Mouse (Mus musculus) adrenal gland, adult (tissue): ENCODE data around the gene Olfr780.
"Not testable (repeated sequence)": the region's sequence is repeated elsewhere in the genome, so short reads cannot be mapped to it uniquely, and the experiment has no call there.

ENCODE experiments used
- DNase-seq, 2 experiments: peaks; one replicate each; pipeline ENCODE4 v3.0.0; 2022 to 2023; ENCODE audit warnings: low spot score in 1 of 2; ENCODE audit not compliant: inconsistent age in 2 of 2

Olfr780 gene

DNA sequence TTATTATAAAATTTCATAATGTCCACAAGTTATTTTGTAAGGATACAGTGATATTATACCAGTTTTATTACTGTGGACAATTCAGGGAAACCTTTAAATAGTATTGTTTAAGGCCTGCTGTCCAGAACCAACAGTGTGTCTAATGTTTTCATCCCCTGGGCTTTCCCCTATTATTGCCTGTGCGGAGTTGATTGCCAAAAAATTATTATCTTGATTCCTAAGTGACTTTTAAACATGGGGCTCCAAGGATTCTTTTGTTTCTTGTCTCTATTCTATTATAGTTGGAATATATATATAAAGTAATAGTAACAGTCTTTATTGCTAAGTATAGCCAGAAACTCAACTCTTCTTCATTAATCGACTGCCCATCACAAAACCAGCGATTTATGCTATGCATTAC, at the start of gene Olfr780:
Olfr780 (plus strand) TSS at position 301 of the 400 bp plus-strand sequence.
- no peak for DNase-seq

DNA sequence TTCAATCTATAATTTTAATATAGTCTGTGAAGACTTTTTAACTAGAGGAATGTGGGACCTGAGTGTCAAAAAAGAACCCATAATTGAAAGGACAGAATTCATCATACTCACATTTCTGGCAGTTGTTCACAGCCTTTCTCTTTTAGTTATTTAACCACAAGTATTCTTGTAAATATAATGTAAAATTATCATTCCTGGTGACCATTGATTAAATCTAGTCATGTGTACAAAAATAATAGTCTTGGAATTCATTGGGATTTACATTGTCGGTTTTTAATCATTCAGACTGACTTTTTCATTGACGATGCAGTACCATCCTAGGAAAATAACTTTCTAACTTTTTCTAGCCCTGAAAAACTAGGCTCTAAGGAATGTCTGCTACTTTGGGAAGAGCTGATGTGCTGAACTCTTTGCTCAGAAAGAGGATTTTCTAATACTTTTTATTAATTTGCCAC, 46.8 kb upstream of the Olfr780 start, which contains the start of gene Olfr777:
Olfr777 (minus strand) TSS at position 405 of the 455 bp plus-strand sequence.
- no peak for DNase-seq

DNA sequence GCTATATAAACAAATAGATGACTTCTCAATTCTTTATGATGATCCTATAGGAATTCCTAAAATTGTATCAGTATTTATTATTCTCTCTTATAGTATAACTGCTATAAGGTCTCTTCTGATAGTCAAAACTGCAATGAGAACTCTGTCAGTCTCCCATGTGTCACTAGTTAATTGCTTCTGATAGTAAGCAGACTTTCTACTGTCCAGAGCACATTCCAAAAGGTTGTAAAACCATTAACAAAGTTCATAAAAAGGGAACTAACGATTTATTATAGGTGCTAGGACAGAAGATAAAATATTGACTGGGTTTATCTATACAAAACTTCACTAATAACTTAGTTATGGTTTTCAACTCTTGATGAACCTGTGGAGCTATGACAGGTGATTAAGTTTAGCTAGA, 4.9 kb upstream of the Olfr780 start:
- not testable (repeated sequence) for DNase-seq

DNA sequence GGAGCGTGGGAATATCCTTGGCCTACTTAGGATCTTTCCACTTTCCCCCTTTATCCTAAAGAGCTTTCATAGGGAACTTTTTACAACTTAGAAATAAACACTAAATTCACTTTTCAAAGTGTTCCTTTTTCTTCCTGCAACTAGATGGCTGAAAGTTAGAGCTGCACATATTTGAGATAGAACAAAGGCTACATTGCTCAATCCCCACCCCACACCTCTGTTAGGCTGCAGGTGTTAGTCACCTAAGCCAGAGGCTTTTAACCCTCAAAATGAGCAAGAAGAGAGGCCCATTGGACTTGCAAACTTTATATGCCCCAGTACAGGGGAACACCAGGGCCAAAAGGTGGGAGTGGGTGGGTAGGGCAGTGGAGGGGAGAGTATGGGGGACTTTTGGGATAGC, 4.4 kb upstream of the Olfr780 start:
- not testable (repeated sequence) for DNase-seq

DNA sequence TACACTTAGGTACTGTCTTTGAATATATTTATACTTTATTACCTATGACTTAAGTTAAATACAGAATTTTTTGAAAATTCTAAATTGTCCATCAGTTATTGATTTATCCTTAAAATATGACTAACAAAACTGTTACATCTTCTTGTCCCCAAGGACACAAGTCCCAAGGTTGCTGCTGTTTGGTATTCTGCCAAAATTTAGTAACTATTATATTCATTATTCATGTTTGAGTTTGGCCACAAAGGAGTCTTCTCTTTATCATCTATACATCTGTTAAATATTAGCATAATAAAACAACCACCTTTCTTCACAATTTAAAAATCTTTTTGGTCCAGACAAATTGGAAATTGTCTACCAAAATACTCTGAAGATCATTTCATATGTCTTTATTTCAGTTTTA, 10.6 kb downstream of the Olfr780 start, which contains the start of gene Olfr781:
Olfr781 (plus strand) TSS at position 301 of the 400 bp plus-strand sequence.
- DNase-seq: peak in 1 of 2 experiments; percentile 15

DNA sequence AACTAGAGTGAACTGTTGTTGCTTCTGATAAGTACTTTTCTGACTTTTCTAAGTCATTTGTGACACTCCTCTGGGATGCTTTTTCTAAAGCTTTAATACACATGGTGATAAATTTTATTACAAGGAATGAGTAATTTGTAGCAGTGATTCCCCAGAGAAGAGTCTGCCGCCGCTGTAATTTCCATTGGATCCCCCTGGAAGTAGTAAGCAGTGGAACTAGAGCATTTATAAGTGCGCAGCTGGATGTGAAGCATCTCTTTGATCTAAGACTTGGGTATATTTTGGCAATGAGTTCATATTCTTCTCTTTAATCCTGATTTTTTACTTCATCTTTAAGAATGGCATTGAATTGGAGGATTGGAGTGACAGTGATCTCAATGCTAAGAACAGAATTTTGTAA, 30.6 kb downstream of the Olfr780 start, which contains the start of gene Olfr782:
Olfr782 (plus strand) TSS at position 301 of the 400 bp plus-strand sequence.
- DNase-seq: no peak

DNA sequence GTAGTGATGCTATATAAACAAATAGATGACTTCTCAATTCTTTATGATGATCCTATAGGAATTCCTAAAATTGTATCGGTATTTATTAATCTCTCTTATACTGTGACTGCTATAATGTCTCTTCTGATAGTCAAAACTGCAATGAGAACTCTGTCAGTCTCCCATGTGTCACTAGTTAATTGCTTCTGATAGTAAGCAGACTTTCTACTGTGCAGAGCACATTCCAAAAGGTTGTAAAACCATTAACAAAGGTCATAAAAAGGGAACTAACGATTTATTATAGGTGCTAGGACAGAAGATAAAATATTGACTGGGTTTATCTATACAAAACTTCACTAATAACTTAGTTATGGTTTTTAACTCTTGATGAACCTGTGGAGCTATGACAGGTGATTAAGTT, 34.6 kb downstream of the Olfr780 start:
- DNase-seq: not testable (repeated sequence)

DNA sequence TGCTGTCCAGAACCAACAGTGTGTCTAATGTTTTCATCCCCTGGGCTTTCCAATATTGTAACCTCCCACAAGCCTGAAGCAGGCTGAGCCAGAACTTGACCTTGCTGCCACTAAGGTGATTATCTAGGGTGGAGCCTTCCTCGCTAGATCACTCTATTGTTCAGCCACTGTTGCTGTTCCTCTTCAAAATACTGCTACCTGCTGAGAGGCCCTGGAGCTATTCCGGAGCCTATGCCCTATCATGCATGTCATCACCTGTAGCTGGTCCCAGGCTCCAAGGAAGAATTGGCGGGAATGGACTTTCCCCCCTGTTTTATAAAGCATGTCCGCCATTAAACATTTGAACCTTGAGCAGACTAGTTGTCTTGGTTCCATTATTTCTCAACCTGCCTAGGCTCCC, 38.6 kb downstream of the Olfr780 start:
- DNase-seq: not testable (repeated sequence)

DNA sequence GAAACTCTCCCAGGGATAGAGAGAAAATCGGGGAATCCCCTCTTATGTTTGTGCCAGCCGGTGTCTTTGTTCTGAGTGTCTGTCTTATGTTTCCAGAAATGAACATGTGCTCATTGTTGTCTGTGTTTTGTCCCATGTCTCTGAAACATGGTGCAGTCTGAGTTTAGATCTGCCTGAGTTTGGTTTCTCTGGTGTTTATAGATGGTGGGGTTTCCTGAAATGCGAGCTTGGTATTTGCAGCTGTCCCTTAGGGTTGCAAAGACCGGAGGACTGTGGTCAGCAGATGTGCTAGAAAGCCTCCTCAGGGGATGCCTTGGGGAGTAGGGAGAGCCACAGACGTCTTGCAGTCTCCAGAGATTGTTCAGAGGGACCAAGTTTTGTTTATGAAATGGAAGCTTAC, 39.4 kb downstream of the Olfr780 start:
- DNase-seq: no peak
